Mouse (Mus musculus): ENCODE measurements around the gene Rsg1.

Rsg1 gene

GRCm38 (mm10) chr4:141247776-141248613, 34.2 kb downstream of the Rsg1 start:
- DNase-seq (ENCODE audit: low spot score): no peak

- DNase-seq (ENCODE audit: low spot score): no peak
These were observed 34.8 kb downstream of the Rsg1 start for GRCm38 (mm10) chr4:141248614-141248978.

- DNase-seq (ENCODE audit: low spot score): no peak
These were observed 35.6 kb downstream of the Rsg1 start for GRCm38 (mm10) chr4:141249383-141249782.

GRCm38 (mm10) chr4:141251071-141251470, 37.3 kb downstream of the Rsg1 start:
- DNase-seq (ENCODE audit: low spot score): no peak

- no peak for DNase-seq (ENCODE audit: low spot score)
These were observed 38.9 kb downstream of the Rsg1 start for GRCm38 (mm10) chr4:141252641-141253040.

- DNase-seq (ENCODE audit: low spot score): no peak
These were observed 40.5 kb downstream of the Rsg1 start for GRCm38 (mm10) chr4:141254234-141254633.

GRCm38 (mm10) chr4:141257440-141257839, 43.7 kb downstream of the Rsg1 start:
- DNase-seq (ENCODE audit: low spot score): no peak

- DNase-seq (ENCODE audit: low spot score): no peak
These were observed 45.7 kb downstream of the Rsg1 start for GRCm38 (mm10) chr4:141259413-141259812.

- no peak for DNase-seq (ENCODE audit: low spot score)
These were observed 46.4 kb downstream of the Rsg1 start for GRCm38 (mm10) chr4:141260007-141260723.

- no peak for DNase-seq (ENCODE audit: low spot score)
These were observed 49.3 kb downstream of the Rsg1 start for GRCm38 (mm10) chr4:141262906-141263637.

- no peak for DNase-seq (ENCODE audit: low spot score)
These were observed 52.4 kb downstream of the Rsg1 start for GRCm38 (mm10) chr4:141265979-141266637.

GRCm38 (mm10) chr4:141267250-141267649, 53.5 kb downstream of the Rsg1 start:
- no peak for DNase-seq (ENCODE audit: low spot score)

GRCm38 (mm10) chr4:141267837-141268236, 54.1 kb downstream of the Rsg1 start:
- no peak for DNase-seq (ENCODE audit: low spot score)

- DNase-seq (ENCODE audit: low spot score): no peak
These were observed 54.6 kb downstream of the Rsg1 start for GRCm38 (mm10) chr4:141268350-141268749.

- DNase-seq (ENCODE audit: low spot score): no peak
These were observed 55.3 kb downstream of the Rsg1 start for GRCm38 (mm10) chr4:141269080-141269479.

GRCm38 (mm10) chr4:141270201-141270940, 56.6 kb downstream of the Rsg1 start:
- DNase-seq (ENCODE audit: low spot score): no peak

- DNase-seq (ENCODE audit: low spot score): no peak
These were observed 57.5 kb downstream of the Rsg1 start for GRCm38 (mm10) chr4:141271228-141271627.

GRCm38 (mm10) chr4:141271721-141272120, 58.0 kb downstream of the Rsg1 start:
- no peak for DNase-seq (ENCODE audit: low spot score)

GRCm38 (mm10) chr4:141272878-141273277, 59.1 kb downstream of the Rsg1 start:
- no peak for DNase-seq (ENCODE audit: low spot score)

GRCm38 (mm10) chr4:141273296-141273695, 59.5 kb downstream of the Rsg1 start:
- DNase-seq (ENCODE audit: low spot score): no peak

Data from spleen, adult 12 weeks (tissue).